Mouse (Mus musculus) midbrain, embryonic 10.5 days (tissue): ENCODE data around the gene Ube2dnl1. TPM values are rescaled to one million over a fixed set of nuclear protein-coding genes. Genes with fewer than 3 reads are reported as not detected.

Source experiments
- DNase-seq: peaks from one replicate; pipeline ENCODE4 v3.0.0-alpha.2; 2017; ENCODE audit warnings: low spot score
- H3K27ac ChIP-seq: fragments of 300-500 bp; sonication (generic); replicated peaks from 2 replicates; pipeline ENCODE4 v1.5.1; 2016; ENCODE audit warnings: mild to moderate bottlenecking
- H3K27me3 ChIP-seq: fragments of 300-500 bp; sonication (generic); 2 replicates; pipeline ENCODE4 v1.6.1; 2016; ENCODE audit warnings: low read depth, mild to moderate bottlenecking; ENCODE audit not compliant: poor library complexity, severe bottlenecking
- H3K36me3 ChIP-seq: fragments of 300-500 bp; sonication (generic); 2 replicates; pipeline ENCODE4 v1.6.1; 2016; ENCODE audit warnings: mild to moderate bottlenecking, moderate library complexity
- H3K4me1 ChIP-seq: fragments of 300-500 bp; sonication (generic); 2 replicates; pipeline ENCODE4 v1.6.1; 2016
- H3K4me3 ChIP-seq: fragments of 300-500 bp; sonication (generic); 2 replicates; pipeline ENCODE4 v1.5.1; 2016; ENCODE audit warnings: mild to moderate bottlenecking, moderate library complexity
- H3K9me3 ChIP-seq: fragments of 300-500 bp; sonication (generic); replicated peaks from 2 replicates; pipeline ENCODE4 v1.6.1; 2016; ENCODE audit warnings: mild to moderate bottlenecking
- WGBS: fragments of 180-500 bp; shearing (Covaris S2); methylation state at CpG from one replicate; pipeline ENCODE4 v1.1.7; 2016; 5-methylcytosine and 5-hydroxymethylcytosine counted together
- polyA plus RNA-seq: library from polyadenylated mRNA; unstranded; fragments of >200 nt; fragmentation: Nextera tagmentation; extraction: Ambion mirVana; gene quantifications from 2 replicates; pipeline ENCODE4 v1.2.1, GENCODE M21; 2016

Ube2dnl1 gene
- not detected in 2 replicates for polyA plus RNA-seq

GRCm38 (mm10) chrX:114904712-114905111 lies at the start of gene Ube2dnl1:
TSS of gene Ube2dnl1 (plus strand) at chrX:114905012.
- DNase-seq: no peak
- H3K9me3 ChIP-seq: no peaks in the 10 kb centered on the region
- no peaks in the 10 kb centered on the region for H3K27me3 ChIP-seq
- no peak within 1 kb of the TSS for H3K27ac ChIP-seq
- no peaks in the 10 kb centered on the region for H3K4me1 ChIP-seq
- no peak within 1 kb of the TSS for H3K4me3 ChIP-seq
- H3K36me3 ChIP-seq: no peaks in the 10 kb centered on the region
- 88% methylated on average over 5 of the region's 5 CpGs for WGBS

- Histone ChIP-seq H3K9me3 (no peaks in the 10 kb centered on the region), H3K4me1 (no peaks in the 10 kb centered on the region), H3K36me3 (no peaks in the 10 kb centered on the region), H3K27me3 (no peaks in the 10 kb centered on the region), H3K27ac (no peak overlapping the region), H3K4me3 (no peak overlapping the region)
- DNase-seq: no peak
Measured at GRCm38 (mm10) chrX:114895489-114895888, 9.3 kb upstream of the Ube2dnl1 start.

GRCm38 (mm10) chrX:114897506-114897905 lies 7.3 kb upstream of the Ube2dnl1 start:
- WGBS: 88% methylated on average over 3 of the region's 3 CpGs
- Histone ChIP-seq H3K27ac (no peak overlapping the region), H3K36me3 (no peaks in the 10 kb centered on the region), H3K9me3 (no peaks in the 10 kb centered on the region), H3K27me3 (no peaks in the 10 kb centered on the region), H3K4me3 (no peak overlapping the region), H3K4me1 (no peaks in the 10 kb centered on the region)
- DNase-seq: no peak

- no peak overlapping the region for H3K27ac ChIP-seq
- DNase-seq: no peak
- H3K36me3 ChIP-seq: no peaks in the 10 kb centered on the region
Measured at GRCm38 (mm10) chrX:114903391-114903790, 1.4 kb upstream of the Ube2dnl1 start.

GRCm38 (mm10) chrX:114907282-114907681 lies 2.5 kb downstream of the Ube2dnl1 start, which contains the start of gene Ube2dnl2:
TSS of gene Ube2dnl2 (plus strand) at chrX:114907582.
- 100% methylated on average over 1 of the region's 1 CpGs for WGBS
- Histone ChIP-seq H3K4me1 (no peaks in the 10 kb centered on the region), H3K9me3 (no peaks in the 10 kb centered on the region)

More at GRCm38 (mm10) chrX:114903391-114903790, 1.4 kb upstream of the Ube2dnl1 start:
- H3K27me3 ChIP-seq: no peaks in the 10 kb centered on the region
- no peaks in the 10 kb centered on the region for H3K4me1 ChIP-seq
- no peak overlapping the region for H3K4me3 ChIP-seq
- no peaks in the 10 kb centered on the region for H3K9me3 ChIP-seq

GRCm38 (mm10) chrX:114955066-114955465 lies 50.3 kb downstream of the Ube2dnl1 start:
- Histone ChIP-seq H3K36me3 (no peaks in the 10 kb centered on the region), H3K9me3 (no peaks in the 10 kb centered on the region), H3K27ac (no peak overlapping the region), H3K4me3 (no peak overlapping the region), H3K4me1 (no peaks in the 10 kb centered on the region), H3K27me3 (no peaks in the 10 kb centered on the region)
- 26% methylated on average over 1 of the region's 1 CpGs for WGBS
- no peak for DNase-seq

More at GRCm38 (mm10) chrX:114907282-114907681, 2.5 kb downstream of the Ube2dnl1 start, which contains the start of gene Ube2dnl2:
- no peak for DNase-seq
- no peaks in the 10 kb centered on the region for H3K36me3 ChIP-seq
- no peak within 1 kb of the TSS for H3K4me3 ChIP-seq
- H3K27ac ChIP-seq: no peak within 1 kb of the TSS
- no peaks in the 10 kb centered on the region for H3K27me3 ChIP-seq

Other genes with a start within 250 kb of the Ube2dnl1 start
- not detected in 2 replicates for gene Ube2dnl2, start 2.6 kb downstream of the Ube2dnl1 start, polyA plus RNA-seq